Mouse (Mus musculus): ENCODE measurements around the gene Pphln1. TPM values are rescaled to one million over a fixed set of nuclear protein-coding genes. Genes with fewer than 3 reads are reported as not detected.
"Not testable (repeated sequence)": the region's sequence is repeated elsewhere in the genome, so short reads cannot be mapped to it uniquely, and the experiment has no call there.

Pphln1 gene
- polyA plus RNA-seq (2015; fragmentation: Nextera tagmentation; extraction: Ambion mirVana): 46.8 and 48.9 TPM in 2 replicates

DNA sequence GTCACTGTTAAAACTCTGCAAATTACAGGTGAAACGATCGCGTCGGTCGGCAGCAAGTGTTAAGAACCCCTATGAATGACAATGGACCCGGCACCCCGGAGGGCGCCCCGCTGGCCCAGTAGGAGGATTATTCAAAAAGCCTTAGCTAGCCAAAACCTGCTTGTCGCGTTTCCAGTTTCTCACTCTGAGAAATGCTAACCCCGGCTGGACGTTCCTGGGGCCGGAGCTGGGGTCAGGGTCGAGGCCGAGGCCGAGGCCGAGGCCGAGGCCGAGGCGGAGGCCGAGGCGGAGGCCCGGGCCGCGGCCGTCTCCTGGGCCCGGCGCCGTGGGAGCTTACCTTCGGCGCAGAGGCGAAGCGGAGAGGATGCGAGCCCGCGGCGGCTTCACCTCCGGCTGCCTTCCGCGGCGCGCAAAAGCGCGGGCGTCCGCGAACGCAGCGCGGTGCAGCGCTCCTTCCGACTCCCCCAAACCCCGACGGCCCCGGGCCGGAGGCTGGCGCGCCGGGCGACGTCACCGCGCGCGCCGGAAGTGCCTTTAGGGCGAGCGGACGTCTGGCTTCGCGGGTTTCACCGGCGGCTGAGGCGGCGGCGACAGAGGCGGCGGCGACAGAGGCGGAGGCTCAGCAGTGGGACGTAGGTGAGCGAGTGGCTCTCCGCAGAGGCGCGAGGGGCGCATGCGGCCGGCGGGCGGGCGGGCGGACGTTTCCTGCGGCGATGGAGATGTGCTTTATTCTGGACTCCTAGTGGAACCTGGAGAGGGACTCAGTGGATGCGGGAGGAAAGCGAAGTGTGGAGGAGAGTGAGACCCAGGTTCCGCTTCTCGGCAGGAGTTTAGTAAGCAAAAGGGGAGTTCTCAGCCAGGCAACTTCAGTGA, at the start of gene Pphln1, which contains the start of gene Zcrb1:
TSS of gene Pphln1 (plus strand) at position 525 of the 873 bp plus-strand sequence.
TSS of gene Zcrb1 (minus strand) at position 509 of the 873 bp plus-strand sequence.
- peak; percentile 96 for ATAC-seq (ENCODE audit: low read depth)
- H3K9me3 ChIP-seq: no peaks in the 10 kb centered on the region
- peak within 1 kb of the TSS; percentile 94 for H3K27ac ChIP-seq (replicated peaks)
- WGBS: under 1% methylated on average over 98 of the region's 100 CpGs
- peak within 1 kb of the TSS; percentile 92 for H3K4me3 ChIP-seq
- H3K27me3 ChIP-seq: no peaks in the 10 kb centered on the region
- H3K4me1 ChIP-seq (replicated peaks): peaks cover 43% of the 10 kb centered on the region
- H3K9ac ChIP-seq: peak within 1 kb of the TSS; percentile 96
- peak within 1 kb of the TSS; percentile 72 for H3K4me2 ChIP-seq
- H3K36me3 ChIP-seq: peaks cover 19% of the 10 kb centered on the region

DNA sequence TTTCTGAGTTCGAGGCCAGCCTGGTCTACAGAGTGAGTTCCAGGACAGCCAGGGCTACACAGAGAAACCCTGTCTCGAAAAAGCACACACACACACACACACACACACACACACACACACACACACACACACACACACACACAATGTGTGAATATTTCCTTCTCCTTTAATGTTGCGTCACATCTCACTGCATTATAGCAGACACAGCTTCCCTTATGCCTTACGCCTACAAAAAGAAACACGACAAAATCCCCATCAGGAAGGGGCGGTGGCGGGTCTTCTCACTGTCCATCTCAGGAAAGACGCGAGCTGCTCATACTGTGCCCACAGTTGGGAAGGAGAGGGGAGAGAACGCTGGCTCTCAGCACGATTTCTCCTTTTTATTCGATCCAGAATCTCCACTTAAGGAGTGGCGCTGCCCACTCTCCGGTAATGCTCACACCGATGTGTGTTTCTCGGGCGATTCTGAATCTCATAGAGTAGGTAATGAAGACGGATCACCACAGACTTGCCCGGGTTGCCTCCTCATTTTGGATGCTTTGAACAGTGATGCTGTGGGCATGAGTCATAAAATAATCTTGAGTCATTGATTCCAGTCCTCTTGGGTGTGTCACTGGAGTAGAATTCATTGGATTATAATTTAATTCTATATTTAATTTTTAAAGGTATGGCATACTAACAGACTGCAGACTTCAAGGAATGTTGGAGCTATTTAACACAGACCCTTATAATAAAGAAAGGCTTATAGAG, 39.6 kb upstream of the Pphln1 start:
- Histone ChIP-seq H3K27me3 (no peaks in the 10 kb centered on the region), H3K4me2 (no peak overlapping the region), H3K27ac (replicated peaks) (no peak overlapping the region), H3K36me3 (no peaks in the 10 kb centered on the region), H3K9ac (no peak overlapping the region), H3K9me3 (no peaks in the 10 kb centered on the region), H3K4me3 (no peak overlapping the region), H3K4me1 (replicated peaks) (no peaks in the 10 kb centered on the region)
- no peak for ATAC-seq (ENCODE audit: low read depth)
- 92% methylated on average over 18 of the region's 19 CpGs for WGBS

DNA sequence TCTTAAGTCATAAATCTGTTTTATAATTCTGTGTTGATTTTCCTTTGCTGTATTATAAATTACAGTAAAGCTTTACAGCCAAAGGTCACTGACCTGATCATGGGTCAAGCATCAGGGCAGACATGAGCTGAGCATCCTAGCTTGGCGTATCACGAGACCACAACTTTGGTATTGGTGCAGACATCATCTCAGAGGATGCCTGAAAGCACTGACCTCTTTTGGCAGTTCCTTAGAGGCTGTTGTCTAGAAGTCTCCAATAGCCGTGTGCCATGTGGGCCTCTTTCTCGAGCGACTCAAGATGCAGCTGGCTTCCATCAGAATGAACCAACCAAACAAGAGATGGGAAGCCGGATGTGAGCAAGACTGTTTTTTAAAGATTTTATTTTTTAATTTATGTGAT, 32.6 kb upstream of the Pphln1 start:
- H3K4me1 ChIP-seq (replicated peaks): no peaks in the 10 kb centered on the region
- no peak overlapping the region for H3K9ac ChIP-seq
- no peaks in the 10 kb centered on the region for H3K27me3 ChIP-seq
- no peak overlapping the region for H3K27ac ChIP-seq (replicated peaks)
- ATAC-seq (ENCODE audit: low read depth): no peak
- H3K4me3 ChIP-seq: no peak overlapping the region
- no peaks in the 10 kb centered on the region for H3K9me3 ChIP-seq
- no peak overlapping the region for H3K4me2 ChIP-seq
- H3K36me3 ChIP-seq: no peaks in the 10 kb centered on the region
- WGBS: 93% methylated on average over 6 of the region's 6 CpGs

DNA sequence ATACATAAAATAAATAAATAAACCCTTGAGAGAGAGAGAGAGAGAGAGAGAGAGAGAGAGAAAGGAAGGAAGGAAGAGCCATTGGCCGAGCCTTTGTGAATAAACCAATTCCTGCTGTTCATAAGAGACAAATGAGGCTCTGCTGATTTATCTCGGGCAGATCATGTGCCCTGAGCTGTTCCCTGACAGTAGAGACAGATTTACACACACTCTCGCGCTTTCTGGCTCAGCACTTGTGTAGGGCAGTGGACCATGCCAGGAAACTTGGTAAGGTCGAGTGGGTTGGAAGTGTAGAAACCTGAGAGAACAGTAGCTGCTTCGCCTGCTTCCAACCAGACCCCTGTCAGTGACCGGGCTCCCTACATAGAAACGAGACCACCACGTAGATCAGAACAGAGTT, 29.6 kb upstream of the Pphln1 start:
- Histone ChIP-seq H3K4me3 (no peak overlapping the region), H3K27me3 (no peaks in the 10 kb centered on the region), H3K4me1 (replicated peaks) (no peaks in the 10 kb centered on the region), H3K9me3 (no peaks in the 10 kb centered on the region), H3K36me3 (no peaks in the 10 kb centered on the region), H3K27ac (replicated peaks) (no peak overlapping the region), H3K9ac (no peak overlapping the region), H3K4me2 (no peak overlapping the region)
- no peak for ATAC-seq (ENCODE audit: low read depth)
- 63% methylated on average over 9 of the region's 9 CpGs for WGBS

DNA sequence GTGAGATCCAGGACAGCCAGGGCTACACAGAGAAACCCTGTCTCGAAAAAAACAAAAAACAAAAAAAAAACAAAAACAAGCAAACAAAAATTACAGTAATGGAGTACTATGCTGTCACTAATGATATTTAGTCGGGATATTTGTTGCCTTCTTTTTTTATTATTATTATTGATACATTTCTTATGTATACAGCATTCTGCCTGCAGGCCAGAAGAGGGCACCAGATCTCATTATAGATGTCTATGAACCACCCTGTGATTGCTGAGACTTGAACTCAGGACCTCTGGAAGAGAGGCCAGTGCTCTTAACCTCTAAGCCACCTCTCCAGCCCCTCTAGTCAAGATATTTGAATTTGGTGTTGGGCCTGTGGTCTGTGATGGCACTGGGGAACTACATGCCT, 26.3 kb upstream of the Pphln1 start:
- Histone ChIP-seq H3K36me3 (no peaks in the 10 kb centered on the region), H3K4me1 (replicated peaks) (no peaks in the 10 kb centered on the region), H3K27me3 (no peaks in the 10 kb centered on the region), H3K4me2 (no peak overlapping the region), H3K27ac (replicated peaks) (no peak overlapping the region), H3K9me3 (no peaks in the 10 kb centered on the region), H3K4me3 (no peak overlapping the region), H3K9ac (no peak overlapping the region)
- 86% methylated on average over 2 of the region's 2 CpGs for WGBS
- ATAC-seq (ENCODE audit: low read depth): no peak

DNA sequence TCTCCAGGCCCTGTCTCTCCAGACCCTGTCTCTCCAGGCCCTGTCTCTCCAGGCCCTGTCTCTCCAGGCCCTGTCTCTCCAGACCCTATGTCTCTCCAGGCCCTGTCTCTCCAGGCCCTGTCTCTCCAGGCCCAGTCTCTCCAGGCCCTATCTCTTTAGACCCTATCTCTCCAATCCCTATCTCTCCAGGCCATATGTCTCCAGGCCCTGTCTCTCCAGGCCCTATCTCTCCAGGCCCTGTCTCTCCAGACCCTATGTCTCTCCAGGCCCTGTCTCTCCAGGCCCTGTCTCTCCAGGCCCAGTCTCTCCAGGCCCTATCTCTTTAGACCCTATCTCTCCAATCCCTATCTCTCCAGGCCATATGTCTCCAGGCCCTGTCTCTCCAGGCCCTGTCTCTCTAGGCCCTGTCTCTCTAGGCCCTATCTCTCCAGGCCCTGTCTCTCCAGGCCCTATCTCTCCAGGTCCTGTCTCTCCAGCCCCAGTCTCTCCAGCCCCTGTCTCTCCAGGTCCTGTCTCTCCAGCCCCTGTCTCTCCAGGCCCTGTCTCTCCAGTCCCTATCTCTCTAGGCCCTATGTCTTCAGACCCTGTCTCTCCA, 25.5 kb upstream of the Pphln1 start:
- ATAC-seq (ENCODE audit: low read depth); H3K27me3 ChIP-seq; H3K4me3 ChIP-seq; H3K36me3 ChIP-seq; H3K4me1 ChIP-seq (replicated peaks); H3K9me3 ChIP-seq; H3K9ac ChIP-seq; H3K4me2 ChIP-seq; H3K27ac ChIP-seq (replicated peaks): not testable (repeated sequence)

DNA sequence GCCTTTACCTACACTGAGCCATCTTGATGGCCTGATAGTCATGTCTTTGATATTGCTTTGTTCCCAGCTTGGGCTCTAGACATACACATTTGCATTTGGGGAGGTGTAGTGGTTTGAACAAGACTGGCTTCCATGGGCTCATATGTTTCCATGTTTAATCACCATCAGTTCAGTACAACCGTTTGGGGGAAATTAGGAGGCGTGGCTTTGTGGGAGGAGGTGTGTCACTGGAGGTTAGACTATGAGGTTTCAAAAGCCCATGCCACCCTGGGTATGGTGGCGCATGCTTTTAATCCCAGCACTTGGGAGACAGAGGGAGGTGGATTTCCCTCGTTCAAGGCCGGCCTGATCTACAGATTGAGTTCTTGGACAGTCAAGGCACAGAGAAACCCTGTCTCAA, 22.5 kb upstream of the Pphln1 start:
- Histone ChIP-seq H3K4me1 (replicated peaks) (no peaks in the 10 kb centered on the region), H3K4me2 (no peak overlapping the region), H3K27ac (replicated peaks) (no peak overlapping the region), H3K27me3 (no peaks in the 10 kb centered on the region), H3K4me3 (no peak overlapping the region), H3K9me3 (no peaks in the 10 kb centered on the region), H3K36me3 (no peaks in the 10 kb centered on the region), H3K9ac (no peak overlapping the region)
- 91% methylated on average over 5 of the region's 5 CpGs for WGBS
- no peak for ATAC-seq (ENCODE audit: low read depth)

DNA sequence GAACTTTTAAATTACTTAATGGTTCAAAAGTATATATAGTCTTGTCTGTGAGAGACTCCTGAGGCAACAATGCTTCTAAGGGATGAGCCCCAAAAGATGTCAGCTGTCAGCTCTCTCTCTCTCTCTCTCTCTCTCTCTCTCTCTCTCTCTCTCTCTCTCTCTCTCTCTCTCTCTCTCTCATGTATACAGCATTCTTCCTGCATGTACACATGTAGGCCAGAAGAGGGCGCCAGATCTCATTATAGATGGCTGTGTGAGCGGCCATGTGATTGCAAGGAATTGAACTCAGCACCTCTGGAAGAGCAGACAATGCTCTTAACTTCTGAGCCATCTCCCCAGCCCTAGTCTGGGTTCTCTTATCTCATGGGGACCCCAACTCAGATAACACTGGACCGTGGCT, 19.0 kb upstream of the Pphln1 start:
- no peaks in the 10 kb centered on the region for H3K27me3 ChIP-seq
- 0 out of 2 replicates have a peak, but pooled peaks cover 6% of the 10 kb centered on the region for H3K36me3 ChIP-seq
- no peaks in the 10 kb centered on the region for H3K4me1 ChIP-seq (replicated peaks)
- no peak overlapping the region for H3K4me3 ChIP-seq
- 83% methylated on average over 3 of the region's 3 CpGs for WGBS
- no peaks in the 10 kb centered on the region for H3K9me3 ChIP-seq
- H3K4me2 ChIP-seq: no peak overlapping the region
- no peak overlapping the region for H3K27ac ChIP-seq (replicated peaks)
- H3K9ac ChIP-seq: no peak overlapping the region
- no peak for ATAC-seq (ENCODE audit: low read depth)

DNA sequence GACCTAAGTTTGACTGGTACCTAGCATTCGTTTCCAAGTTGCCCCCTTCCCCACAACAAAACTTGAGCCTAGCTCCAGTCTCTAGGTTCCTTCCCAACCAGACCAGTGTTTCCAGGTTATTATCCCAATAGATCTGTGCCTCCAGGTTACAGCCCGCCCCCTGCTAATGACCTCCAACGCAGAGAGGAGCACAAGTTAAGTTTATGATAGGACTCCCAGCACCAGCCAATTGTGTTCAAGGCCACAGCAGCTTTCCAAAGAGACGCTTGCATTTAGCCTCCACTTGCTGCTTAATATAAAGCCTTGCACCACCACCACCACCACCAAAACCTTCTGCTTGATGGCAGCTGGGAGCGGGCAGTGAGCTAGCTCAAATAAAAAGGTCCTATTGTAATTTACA, 16.8 kb upstream of the Pphln1 start:
- no peaks in the 10 kb centered on the region for H3K4me1 ChIP-seq (replicated peaks)
- no peak overlapping the region for H3K4me2 ChIP-seq
- no peak overlapping the region for H3K4me3 ChIP-seq
- 55% methylated on average over 5 of the region's 5 CpGs for WGBS
- no peak overlapping the region for H3K27ac ChIP-seq (replicated peaks)
- no peak overlapping the region for H3K9ac ChIP-seq
- no peaks in the 10 kb centered on the region for H3K27me3 ChIP-seq
- no peak for ATAC-seq (ENCODE audit: low read depth)
- peaks cover 21% of the 10 kb centered on the region for H3K36me3 ChIP-seq
- H3K9me3 ChIP-seq: no peaks in the 10 kb centered on the region

DNA sequence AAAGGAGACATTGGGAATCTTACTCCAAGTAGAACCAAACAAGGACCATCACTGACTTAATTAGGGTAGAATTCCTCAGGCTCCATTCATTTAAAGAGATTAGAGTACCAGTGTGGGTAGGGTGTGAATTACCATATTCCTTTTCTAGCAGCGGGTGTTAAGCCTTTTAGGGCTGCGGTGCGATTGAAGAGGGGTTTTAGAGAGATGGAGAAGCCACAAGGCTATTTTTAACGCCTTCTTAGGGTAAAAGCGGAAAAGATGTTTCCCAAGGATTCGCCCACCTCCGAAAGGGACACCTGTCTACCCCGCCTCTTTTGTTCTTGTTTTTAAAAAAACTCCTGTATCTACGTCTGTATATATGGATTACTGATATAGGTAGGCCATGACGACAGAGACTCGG, 881 bp upstream of the Pphln1 start:
- H3K4me3 ChIP-seq: peak overlapping the region; percentile 92
- H3K27ac ChIP-seq (replicated peaks): no peak overlapping the region
- H3K9ac ChIP-seq: peak overlapping the region; percentile 96
- H3K36me3 ChIP-seq: peaks cover 27% of the 10 kb centered on the region
- H3K9me3 ChIP-seq: no peaks in the 10 kb centered on the region
- ATAC-seq (ENCODE audit: low read depth): peak; percentile 8; the same call in 1 of the 2 replicates
- H3K4me1 ChIP-seq (replicated peaks): peaks cover 43% of the 10 kb centered on the region
- WGBS: under 1% methylated on average over 11 of the region's 11 CpGs
- H3K27me3 ChIP-seq: no peaks in the 10 kb centered on the region
- peak overlapping the region; percentile 72 for H3K4me2 ChIP-seq

DNA sequence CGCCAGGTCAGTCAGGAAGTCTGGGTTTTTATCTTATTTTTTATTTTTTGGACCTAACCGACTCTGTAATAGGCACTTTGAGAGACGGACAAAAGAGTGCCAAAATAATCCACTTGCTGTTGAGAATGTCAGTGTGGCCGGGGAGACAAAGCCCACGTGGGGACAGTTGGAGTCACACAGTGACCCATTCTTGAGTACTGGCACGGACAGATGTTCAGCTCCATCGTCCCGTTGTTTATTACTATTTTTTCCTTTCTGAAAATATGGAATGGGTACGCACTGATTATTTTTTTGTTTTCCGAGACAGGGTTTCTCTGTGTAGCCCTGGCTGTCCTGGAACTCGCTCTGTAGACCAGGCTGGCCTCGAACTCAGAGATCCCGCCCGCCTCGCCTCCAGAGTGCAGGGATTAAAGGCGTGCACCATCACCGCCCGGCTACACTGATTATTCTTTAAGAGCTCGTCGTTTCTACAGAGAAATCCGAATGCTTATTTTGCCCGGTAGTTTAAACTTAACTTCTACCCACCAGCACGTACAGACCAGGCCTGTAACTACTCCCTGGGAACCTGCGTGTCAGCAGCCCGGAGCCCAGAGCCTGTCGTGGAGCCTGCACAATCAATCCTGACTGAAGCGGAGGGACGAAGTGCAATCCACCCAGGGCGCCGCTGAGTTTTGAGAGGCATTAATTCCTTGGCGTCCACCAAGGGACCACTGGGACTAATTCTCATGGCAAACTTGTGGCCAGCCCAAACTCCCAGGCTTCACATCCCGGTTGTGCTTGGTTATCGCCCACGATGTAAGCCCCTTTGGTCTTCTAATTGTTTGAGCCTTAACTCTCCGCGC, 770 bp downstream of the Pphln1 start:
- Histone ChIP-seq H3K9me3 (no peaks in the 10 kb centered on the region), H3K9ac (peak overlapping the region; percentile 96), H3K36me3 (peaks cover 12% of the 10 kb centered on the region), H3K4me1 (replicated peaks) (peaks cover 43% of the 10 kb centered on the region), H3K4me3 (peak overlapping the region; percentile 92), H3K4me2 (peak overlapping the region; percentile 72), H3K27me3 (no peaks in the 10 kb centered on the region), H3K27ac (replicated peaks) (peak overlapping the region; percentile 94)
- 1% methylated on average over 36 of the region's 36 CpGs for WGBS
- ATAC-seq (ENCODE audit: low read depth): peak; percentile 45; the same call in 1 of the 2 replicates

All from neural tube, embryonic 13.5 days (tissue).